Comparison of ENCODE assay signal across 10 mouse cellular contexts in the genomic region with DNA sequence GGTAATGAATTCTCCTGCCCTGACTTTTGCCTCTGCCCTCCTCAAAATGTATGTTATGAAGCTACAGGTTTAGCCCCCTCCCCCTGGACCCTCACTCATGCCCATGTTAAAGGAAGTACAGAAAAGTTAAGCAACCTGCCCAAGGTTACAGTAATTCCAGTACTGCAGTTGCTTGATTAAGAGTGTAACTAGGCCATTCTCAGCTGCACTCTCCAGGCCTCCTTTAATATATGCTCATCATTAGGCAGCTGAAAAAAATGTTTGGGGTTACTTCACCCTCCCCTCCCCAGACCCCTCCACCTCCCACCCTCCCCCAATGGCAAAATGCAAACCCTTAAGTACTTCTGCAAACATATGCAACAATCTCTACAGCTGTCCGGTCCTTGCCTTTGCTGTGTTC.
DNase-seq lines count a peak whose midpoint lies in the region; ATAC-seq and TF ChIP-seq lines count a peak whose summit lies in the region.
"Had no signal": no experiment of that assay in that cellular context is flagged by ENCODE, and none has a peak within 500 bp of the region (broad histone marks: within the 10 kb centered on the region; RNA-seq: fewer than 3 reads in every experiment).

No protein-coding gene starts in this region.

- no peak overlapping the region; the same call in 1 of the 2 replicates for H3K27ac ChIP-seq in kidney, embryonic 14.5 days (ENCODE audit: low read depth, low read length)
- H3K27ac ChIP-seq in intestine, embryonic 15.5 days: no peak overlapping the region
- no peak overlapping the region for H3K27ac ChIP-seq in hindbrain, embryonic 16.5 days (ENCODE audit: low read depth, low read length)

- H3K4me2 ChIP-seq in kidney, embryonic 14.5 days (replicated peaks; ENCODE audit: low read depth, low read length): no peak overlapping the region
- no peak overlapping the region for H3K4me2 ChIP-seq in intestine, embryonic 15.5 days (replicated peaks)
- H3K4me2 ChIP-seq in hindbrain, embryonic 16.5 days (ENCODE audit: low read length): no peak overlapping the region

- H3K9ac ChIP-seq in kidney, embryonic 14.5 days (ENCODE audit: low read depth, low read length): no peak overlapping the region
- H3K9ac ChIP-seq in intestine, embryonic 15.5 days: no peak overlapping the region
- no peak overlapping the region for H3K9ac ChIP-seq in hindbrain, embryonic 16.5 days (ENCODE audit: low read depth, low read length)

- peak; percentile 16 for DNase-seq in embryo, embryonic 11 days
- DNase-seq in embryo, embryonic 10 days (ENCODE audit: low spot score): no peak
- no peak for DNase-seq in kidney, adult 9 months
- no peak for DNase-seq in left cerebral cortex, postnatal 36 days (ENCODE audit: low spot score in 2 of 2)

- 83% methylated on average over 1 of the region's 1 CpGs for WGBS in kidney, embryonic 14.5 days
- 38% methylated on average over 1 of the region's 1 CpGs for WGBS in intestine, embryonic 15.5 days
- WGBS in hindbrain, embryonic 16.5 days: no CpG with 5 or more reads among the region's 1 CpGs

- intact Hi-C loops in left cerebral cortex, postnatal 36 days (cut with DNase I): loop anchor here (2.0 to 5.0 kb wide), 3 partner anchors 42 to 105 kb away; partner anchors contain the start of gene Spred1

- H3K4me1 ChIP-seq in kidney, embryonic 14.5 days (ENCODE audit: control insufficient read depth, insufficient read depth, low read length): peaks cover 12% of the 10 kb centered on the region; the same call in 1 of the 2 replicates
- peaks cover 27% of the 10 kb centered on the region for H3K4me1 ChIP-seq in E14TG2a.4 (replicated peaks; ENCODE audit: low read depth, low read length)
- peaks cover 6% of the 10 kb centered on the region; the same call in 1 of the 2 replicates for H3K4me1 ChIP-seq in intestine, embryonic 15.5 days (replicated peaks)
- H3K4me1 ChIP-seq in hindbrain, embryonic 16.5 days (ENCODE audit: control insufficient read depth, insufficient read depth, low read depth, low read length): no peaks in the 10 kb centered on the region; the same call in 1 of the 2 replicates

- peak; percentile 20; the same call in 1 of the 2 replicates for ATAC-seq in kidney, embryonic 14.5 days (ENCODE audit: low FRiP score, low TSS enrichment)
- peak; percentile 20; the same call in 1 of the 2 replicates for ATAC-seq in intestine, embryonic 15.5 days
- no peak for ATAC-seq in hindbrain, embryonic 16.5 days
- ATAC-seq: activated CD4-positive, CD25-positive, alpha-beta regulatory T cell, adult 4 months had no signal

- no peaks in the 10 kb centered on the region for H3K36me3 ChIP-seq in kidney, embryonic 14.5 days (ENCODE audit: control insufficient read depth, insufficient read depth, low read length)
- no peaks in the 10 kb centered on the region for H3K36me3 ChIP-seq in E14TG2a.4 (ENCODE audit: insufficient read depth, low read length)
- H3K36me3 ChIP-seq in intestine, embryonic 15.5 days: no peaks in the 10 kb centered on the region
- no peaks in the 10 kb centered on the region for H3K36me3 ChIP-seq in hindbrain, embryonic 16.5 days (ENCODE audit: control insufficient read depth, insufficient read depth, low read length)
- H3K36me3 ChIP-seq: G1E had no signal

- H3K4me3 ChIP-seq in kidney, embryonic 14.5 days (ENCODE audit: low read length): no peak overlapping the region
- peak overlapping the region; percentile 18 for H3K4me3 ChIP-seq in E14TG2a.4 (replicated peaks; ENCODE audit: low read length)
- no peak overlapping the region for H3K4me3 ChIP-seq in intestine, embryonic 15.5 days (replicated peaks)
- H3K4me3 ChIP-seq in hindbrain, embryonic 16.5 days (ENCODE audit: low read length): no peak overlapping the region

- TF ChIP-seq CTCF in E14TG2a.4 (conservative IDR thresholded peaks at IDR 0.05; ENCODE audit: low read length): no peak

- H3K9me3 ChIP-seq in kidney, embryonic 14.5 days (ENCODE audit: control insufficient read depth, low read length): no peaks in the 10 kb centered on the region
- H3K9me3 ChIP-seq in E14TG2a.4 (ENCODE audit: low read length): no peaks in the 10 kb centered on the region
- H3K9me3 ChIP-seq in intestine, embryonic 15.5 days: no peaks in the 10 kb centered on the region
- no peaks in the 10 kb centered on the region for H3K9me3 ChIP-seq in hindbrain, embryonic 16.5 days (ENCODE audit: control insufficient read depth, low read length)
- H3K9me3 ChIP-seq: G1E had no signal

- H3K27me3 ChIP-seq in kidney, embryonic 14.5 days (ENCODE audit: control insufficient read depth, insufficient read depth, low read length): no peaks in the 10 kb centered on the region
- H3K27me3 ChIP-seq in E14TG2a.4 (ENCODE audit: insufficient read depth, low read length): no peaks in the 10 kb centered on the region
- H3K27me3 ChIP-seq in intestine, embryonic 15.5 days (replicated peaks): no peaks in the 10 kb centered on the region
- no peaks in the 10 kb centered on the region for H3K27me3 ChIP-seq in hindbrain, embryonic 16.5 days (replicated peaks; ENCODE audit: control insufficient read depth, insufficient read depth, low read length)
